Mouse (Mus musculus) hematopoietic stem cell, adult 5-6 weeks (primary cell): Measurements from ENCODE around the gene Gtf3c1. TPM values are rescaled to one million over a fixed set of nuclear protein-coding genes. Genes with fewer than 3 reads are reported as not detected.

Experiments used
- ATAC-seq, 2 experiments: fragments of 125-278 bp in 1 of 2; replicated peaks in 1 of 2; 2 replicates each; pipeline ENCODE4 v1.8.0; 2016 to 2017; ENCODE audit warnings: inconsistent platforms in 2 of 2, mild to moderate bottlenecking in 2 of 2, moderate number of reproducible peaks in 2 of 2, low read depth in 1 of 2, moderate TSS enrichment in 1 of 2; ENCODE audit not compliant: low FRiP score in 2 of 2, poor library complexity in 2 of 2, severe bottlenecking in 2 of 2, insufficient read depth in 1 of 2, low TSS enrichment in 1 of 2
- total RNA-seq: library from RNA; stranded (forward); fragments of 172-1452, 232-1000 nt; gene quantifications from 2 replicates; pipeline ENCODE4 v1.2.3, GENCODE M21; 2017

Gtf3c1 gene
- total RNA-seq, 1 experiment from 2014 or later = 32.2 TPM

DNA sequence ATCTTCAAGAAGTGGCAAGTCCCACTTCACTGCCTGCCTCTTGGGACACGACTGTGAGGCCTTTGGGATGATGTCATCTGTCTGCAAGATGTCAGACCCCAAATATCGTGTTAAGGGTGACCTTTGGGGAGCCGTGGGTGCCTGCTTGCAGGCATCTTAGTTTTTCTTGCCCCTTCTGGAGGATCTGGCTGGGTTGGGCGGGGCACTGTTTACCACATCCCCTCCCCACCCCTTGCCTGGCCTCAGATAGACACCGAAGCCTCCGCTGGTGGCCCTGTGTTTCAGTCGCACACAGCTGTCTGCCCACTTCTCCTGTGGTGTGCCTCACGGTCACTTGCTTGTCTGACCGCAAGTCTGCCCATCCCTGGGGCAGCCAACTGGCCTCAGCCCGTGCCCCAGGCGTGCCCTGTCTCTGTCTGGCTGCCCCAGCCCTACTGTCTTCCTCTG, 104.4 kb downstream of the Gtf3c1 start, which contains the start of gene Il21r:
TSS of gene Il21r (plus strand) at position 245 of the 447 bp plus-strand sequence.
- ATAC-seq = peak; percentile 56 to 62

DNA sequence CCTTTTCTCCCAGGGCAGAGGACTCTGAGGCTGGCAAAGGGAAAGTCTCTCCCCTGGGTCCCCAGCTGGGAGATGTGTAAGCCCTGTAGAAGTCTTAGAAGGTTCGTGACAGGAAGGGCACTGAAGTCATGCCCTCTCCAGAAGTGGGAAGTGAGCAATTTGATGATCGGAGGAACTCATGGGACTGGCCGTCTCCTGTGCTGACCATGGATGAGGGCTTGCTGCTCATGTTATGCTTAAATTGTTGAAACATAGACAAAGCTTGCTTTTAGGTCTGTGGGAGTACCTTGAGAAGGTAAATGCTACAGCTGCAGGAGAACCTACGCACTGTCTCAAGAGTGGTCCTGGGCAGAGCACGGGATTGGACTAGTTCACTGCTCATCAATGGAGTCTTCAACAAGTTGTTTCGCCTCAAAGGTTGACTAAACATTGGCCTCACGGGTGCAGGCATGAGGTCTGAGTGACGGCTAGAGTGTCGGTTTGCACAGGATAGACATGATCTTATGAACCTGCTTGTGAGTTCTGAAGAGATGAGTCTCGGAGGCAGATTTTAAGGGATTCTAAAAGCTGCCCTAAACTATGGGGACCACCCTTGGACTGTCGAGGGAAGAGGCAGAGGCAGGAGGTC, 105.6 kb downstream of the Gtf3c1 start:
- peak in 1 of 2 experiments; percentile 25; a peak in 1 of 4 replicates for ATAC-seq

DNA sequence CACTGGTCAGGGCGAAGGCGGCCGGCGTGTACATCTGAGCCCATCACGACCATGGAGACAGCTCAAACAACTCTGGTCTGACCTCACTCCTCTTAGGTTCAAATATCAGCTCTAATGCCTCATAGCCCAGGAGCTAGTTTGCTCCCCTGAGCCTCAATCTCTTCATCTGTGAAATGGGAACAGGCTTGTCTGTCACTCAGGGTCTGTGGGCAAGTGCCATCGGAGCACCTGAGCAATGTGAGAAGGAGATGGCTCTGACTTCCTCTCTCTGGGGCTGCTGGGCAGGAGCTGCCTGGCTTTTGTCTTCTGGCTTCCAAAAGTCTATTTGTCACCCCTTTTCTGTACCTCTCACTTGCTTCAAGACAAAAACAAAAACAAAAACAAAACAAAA, 106.3 kb downstream of the Gtf3c1 start:
- ATAC-seq = no peak

DNA sequence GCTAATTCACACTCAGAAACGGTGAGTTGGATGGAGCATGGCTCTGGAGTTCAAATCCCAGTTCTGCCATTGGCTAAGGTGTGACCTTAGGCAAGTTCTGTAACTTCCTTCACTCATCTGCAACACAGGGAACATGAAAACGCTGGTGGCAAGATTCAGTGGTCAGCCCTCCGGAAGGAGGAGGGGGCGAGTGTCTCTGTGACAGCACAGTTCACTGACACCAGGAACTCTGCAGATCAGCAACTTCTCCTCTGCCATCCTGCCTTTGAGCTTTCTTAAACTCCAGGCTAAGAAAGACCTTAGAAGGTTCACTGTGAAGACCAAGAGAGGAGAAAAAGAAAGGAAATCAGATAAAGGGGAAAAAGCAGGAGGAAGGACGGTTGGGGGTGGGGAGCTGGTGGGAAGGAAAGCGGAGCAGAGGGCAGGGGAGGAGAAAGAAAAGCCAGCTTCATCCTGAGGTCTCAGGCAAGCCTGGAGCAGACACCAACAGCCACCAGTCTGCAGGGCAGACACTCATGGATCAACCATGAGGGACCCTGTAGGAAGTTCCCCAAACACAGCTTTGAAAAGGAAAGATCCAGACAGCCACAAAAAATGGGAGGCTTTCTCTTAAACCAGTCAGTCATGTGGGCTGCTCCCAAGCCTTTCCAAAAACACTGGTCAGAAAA, 106.8 kb downstream of the Gtf3c1 start:
- no peak for ATAC-seq

DNA sequence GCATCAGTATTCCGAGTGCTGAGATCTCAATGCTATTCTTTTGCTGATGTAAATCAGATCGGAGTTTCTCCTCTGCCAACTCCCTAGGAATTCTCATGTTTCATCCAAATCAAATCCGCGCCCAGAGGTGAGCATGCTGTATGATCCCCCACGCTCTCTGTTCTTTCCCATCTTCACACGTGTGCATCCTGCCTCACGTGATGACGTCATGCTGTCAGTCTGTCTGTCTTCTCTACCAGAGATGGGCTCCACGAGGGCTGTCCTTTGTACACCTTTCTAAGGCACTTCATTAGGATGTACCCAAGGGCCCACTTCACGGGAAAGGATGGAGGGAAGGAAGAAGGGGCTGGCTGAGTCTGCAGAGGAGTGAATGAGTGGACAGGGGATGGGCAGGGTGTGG, 107.4 kb downstream of the Gtf3c1 start:
- ATAC-seq = no peak

DNA sequence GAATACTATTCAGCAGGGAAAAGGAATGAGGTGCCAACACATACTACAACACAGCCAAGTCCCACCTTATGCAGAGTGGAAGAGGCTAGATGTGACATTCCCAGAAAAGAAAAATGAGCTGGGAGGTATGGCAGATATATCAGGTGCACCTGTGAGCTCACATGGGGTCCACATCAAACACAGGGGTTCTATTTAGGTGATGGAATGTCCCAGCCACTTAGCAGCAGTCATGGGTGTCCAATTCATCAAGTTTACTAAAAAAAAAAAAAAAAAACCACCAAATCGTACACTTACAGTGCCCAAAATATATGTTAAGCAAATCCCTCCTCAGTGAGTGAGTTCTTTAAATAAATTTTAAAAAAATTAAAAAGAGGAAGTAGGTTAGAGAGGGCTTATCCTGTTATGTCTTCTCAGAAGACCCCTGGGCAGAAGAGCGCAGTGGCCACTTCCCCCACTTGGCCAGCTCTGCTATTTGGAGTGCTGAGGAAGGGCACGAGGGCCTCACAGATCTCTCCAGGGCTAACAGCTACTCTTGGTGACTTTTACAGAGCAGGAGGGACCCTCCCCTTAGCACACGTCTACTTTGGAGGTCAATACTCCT, 108.1 kb downstream of the Gtf3c1 start:
- ATAC-seq = peak; percentile 39 to 51; a peak in 3 of 4 replicates

DNA sequence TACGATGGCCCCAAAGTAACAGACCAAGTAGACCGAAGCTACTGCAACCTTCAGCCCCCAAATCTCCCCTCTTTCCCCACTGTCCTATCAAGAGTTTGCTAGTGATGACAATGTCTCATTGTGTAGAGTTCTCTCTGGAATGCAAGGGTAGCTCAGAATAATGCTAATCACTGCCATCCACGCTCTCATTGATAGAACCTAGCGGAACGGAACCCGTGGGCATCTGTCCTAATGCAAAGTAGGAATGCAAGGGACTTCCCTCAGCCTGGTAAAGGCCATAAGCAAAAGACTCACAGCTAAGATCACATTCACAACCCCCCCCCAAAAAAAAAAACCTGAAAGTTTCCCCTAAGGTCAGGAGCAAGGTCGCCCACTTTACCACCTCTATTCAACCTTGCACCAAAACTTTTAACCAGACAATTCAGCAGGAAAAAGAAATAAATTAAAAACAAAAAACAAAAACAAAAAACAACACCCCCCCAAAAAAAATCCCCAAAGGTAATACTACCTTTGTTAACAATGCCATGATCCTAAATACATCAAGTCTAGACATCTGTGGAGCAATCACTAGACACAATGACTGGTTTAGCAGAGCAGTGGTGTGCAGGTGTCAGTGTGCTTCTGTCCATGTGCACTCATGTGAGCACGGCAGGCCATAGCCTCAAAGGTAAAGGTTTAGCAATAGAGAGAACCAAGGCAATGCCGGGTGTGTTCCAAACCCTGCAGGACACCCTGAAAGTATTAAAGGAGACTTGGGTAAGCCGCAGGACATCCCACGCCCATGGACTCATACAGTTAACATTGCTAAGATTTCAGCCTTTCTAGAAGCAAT, 109.8 kb downstream of the Gtf3c1 start:
- no peak for ATAC-seq

DNA sequence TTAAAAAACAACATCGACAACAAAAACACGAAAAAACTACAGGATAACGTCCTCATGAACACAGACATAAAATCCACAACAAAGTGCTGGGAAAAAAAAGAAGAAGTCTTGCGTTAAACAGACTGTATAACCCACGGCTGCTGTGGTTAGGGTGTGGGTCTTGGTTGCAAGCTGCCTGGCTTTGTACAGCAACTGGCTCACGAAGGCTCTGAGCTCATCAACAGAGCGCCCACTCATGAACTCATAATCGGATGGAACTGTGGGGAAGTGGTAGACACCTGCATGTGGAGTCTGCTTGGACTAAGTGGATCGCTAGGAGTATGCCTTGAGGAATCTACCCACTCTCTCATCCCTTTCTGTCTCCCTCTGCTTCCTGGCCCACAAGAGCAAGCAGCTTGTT, 110.5 kb downstream of the Gtf3c1 start:
- ATAC-seq = peak; percentile 31 to 51; a peak in 3 of 4 replicates

DNA sequence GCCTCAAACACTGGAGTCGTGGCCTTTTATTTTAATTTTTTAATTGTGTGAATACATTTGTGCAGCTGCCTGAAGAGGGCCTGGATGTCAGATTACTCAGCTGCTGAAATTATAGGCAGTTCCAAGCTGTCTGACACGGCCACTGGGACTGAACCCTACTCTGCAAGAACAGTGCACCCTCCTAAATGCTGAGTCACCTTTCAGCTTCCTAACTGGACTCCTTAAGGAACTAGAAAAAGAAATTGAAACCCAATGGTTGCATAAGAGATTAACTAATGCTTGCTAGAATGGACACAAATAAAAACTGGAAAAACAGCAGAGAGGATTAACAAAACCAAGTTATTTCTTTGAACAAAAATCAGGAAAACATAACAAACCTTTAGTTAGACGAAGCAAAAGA, 111.2 kb downstream of the Gtf3c1 start:
- no peak for ATAC-seq

DNA sequence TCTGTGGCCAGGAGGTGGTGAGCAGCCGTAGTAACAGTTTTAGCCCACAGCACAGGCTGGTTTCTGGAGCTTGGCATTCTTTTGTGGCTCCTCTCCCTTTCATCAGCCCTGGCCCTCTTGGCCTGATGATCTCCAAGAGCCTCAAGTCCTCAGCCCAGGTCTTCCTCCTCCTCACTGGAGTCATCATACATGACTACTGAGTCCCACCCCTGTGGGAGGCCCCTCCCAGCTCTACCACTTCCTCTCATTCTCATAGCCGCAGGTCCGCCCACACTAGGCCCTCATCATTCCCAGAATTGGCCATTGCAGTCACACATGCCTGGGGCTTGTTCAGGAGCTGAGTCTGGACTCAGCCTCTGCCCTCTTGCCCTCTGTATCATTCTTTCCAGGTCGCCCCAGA, 113.7 kb downstream of the Gtf3c1 start:
- ATAC-seq = peak; percentile 70 to 79

Other genes starting within 250 kb of the Gtf3c1 start
- gene Nsmce1, start 216.2 kb downstream of the Gtf3c1 start, total RNA-seq = 65.5 and 101 TPM in 2 replicates
- 39.3 and 41.8 TPM in 2 replicates for gene Il4ra, start 155.7 kb downstream of the Gtf3c1 start, total RNA-seq
- gene Il21r, start 104.4 kb downstream of the Gtf3c1 start, total RNA-seq = 10.3 and 18.1 TPM in 2 replicates
- gene D430042O09Rik, start 108 bp upstream of the Gtf3c1 start, total RNA-seq = 9.9 and 15.8 TPM in 2 replicates